Mouse (Mus musculus) mesoderm, embryonic 11.5 days (tissue): ENCODE measurements around the gene Ccdc82.

ENCODE experiments used
- DNase-seq: peaks from one replicate; pipeline ENCODE4 v3.0.0-alpha.2; 2012; ENCODE audit warnings: low read depth, low spot score

The Ccdc82 gene

DNA sequence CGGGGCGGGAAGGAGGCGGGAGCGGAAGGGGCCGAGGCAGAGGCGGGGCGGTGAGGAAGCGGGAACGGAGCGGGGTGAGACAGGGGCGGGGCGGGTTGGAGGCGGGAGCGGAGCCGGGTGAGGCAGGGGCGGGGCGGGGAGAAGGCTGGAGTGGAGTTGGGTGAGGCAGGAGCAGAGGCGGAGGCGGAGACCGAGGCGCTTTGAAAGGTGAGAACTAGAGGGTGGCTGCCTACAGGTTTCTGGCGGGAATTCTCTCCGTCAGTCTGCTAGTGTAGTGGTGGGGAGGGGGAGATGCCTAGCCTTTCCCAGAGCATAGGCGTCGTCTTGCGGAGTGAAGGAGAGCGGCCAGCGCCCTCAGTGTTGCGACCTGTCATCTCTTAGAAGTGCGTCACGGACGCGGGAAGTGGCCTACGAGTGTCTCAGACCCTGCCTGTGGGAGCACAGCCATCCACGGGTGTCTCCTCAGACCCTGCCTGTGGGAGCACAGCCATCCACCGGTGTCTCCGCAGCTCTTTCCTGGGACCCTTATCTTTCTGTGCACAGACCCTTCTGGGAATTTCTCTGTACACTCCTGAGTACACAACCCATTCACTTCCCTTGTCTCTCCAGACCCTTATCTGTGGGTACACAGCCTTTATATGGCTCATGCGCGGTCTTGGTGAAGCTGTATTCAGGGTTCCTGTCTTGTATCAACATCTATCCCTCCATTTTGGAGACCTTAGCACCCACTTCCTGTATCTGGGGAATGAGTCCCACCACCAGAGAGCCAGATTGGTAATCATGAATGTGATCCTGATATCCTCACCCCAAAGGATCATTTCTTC is at the start of gene Ccdc82:
TSS of gene Ccdc82 (plus strand) at position 141 of the 824 bp plus-strand sequence.
- DNase-seq: peak; percentile 92

DNA sequence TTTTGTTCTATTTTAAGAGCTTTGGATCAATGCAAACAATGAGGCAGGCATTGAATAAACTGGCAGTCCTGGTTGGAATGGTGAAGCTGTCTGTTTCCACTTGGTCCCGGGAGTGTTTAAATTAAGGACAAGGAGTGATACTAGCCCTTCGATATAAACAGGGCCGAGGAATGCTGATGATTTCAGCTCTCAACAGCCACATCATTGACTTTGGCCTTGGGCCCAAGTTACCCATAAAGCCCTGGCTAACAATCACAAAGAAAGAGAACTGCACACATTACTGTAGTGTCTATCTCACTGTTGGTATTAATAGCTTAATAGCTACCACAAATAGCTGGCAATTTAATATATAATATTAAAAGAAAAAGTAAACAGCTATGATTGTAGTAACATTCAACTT is 46.7 kb upstream of the Ccdc82 start:
- DNase-seq: no peak

DNA sequence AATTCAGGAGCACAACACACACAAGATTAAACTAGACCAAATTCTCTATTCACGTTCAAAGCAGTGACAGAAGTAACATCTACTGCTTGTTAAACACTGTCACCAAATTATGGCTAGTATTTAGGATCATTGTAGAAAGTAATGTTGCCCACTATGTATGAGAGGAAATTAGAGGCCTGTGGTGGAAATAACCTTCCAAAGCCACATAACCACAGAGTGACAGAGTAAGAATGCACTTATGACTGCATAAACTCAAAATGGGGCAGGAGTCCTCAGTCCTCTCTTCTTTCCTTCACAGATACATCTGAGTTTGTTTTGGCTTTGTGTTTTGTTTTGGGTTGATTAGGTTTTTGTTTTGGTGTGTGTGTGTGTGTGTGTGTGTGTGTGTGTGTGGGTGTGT is 43.6 kb upstream of the Ccdc82 start:
- DNase-seq: no peak

DNA sequence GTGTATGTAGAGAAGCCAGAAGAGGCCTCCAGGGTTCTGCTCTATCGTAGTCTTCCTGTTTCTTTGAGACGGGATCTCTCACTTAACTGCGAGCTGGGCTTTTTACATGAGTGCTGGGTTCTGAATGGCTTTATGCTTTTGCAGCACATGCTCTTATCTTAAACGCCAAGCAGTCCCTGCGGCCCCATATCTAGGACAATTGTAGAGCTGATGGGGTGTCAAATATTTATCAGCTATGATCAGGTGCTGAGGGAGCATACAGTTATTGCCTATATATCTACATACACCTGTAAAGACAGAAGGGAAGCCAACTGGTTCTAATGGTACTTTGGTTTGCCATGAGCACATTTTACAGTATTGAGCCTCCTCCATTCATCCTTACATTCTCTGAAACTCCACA is 43.1 kb upstream of the Ccdc82 start:
- DNase-seq: no peak

DNA sequence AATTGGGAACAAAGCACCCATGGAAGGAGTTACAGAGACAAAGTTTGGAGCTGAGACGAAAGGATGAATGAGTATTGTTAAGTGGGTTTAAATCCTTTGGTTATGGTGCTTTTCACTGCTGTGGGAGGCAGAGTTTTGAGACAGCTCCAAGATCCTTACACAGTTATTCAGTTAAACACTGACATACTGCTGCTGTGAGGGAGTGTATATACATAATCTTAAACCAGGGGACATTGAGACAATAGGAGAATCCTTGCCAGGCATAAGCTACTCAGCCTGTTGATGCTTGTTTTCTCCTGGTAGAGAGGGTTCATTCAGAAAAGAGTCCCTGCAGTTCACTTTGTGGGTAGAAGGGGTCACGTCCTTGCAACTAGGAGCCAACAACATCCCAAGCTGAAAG is 40.4 kb upstream of the Ccdc82 start:
- DNase-seq: no peak

DNA sequence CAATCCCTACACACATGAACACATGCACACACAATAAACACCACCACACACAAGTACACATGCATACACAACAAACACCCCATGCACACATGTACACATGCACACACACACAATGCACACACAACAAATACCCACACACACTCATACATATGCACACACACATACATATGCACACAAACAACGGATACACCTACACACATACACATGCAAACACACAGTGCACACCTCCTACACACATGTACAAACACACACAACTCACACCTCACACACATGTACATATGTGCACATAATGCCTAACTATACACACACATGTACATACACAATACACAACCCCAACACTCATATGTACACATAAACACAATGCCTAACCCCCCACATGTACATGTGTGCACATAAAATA is 20.9 kb upstream of the Ccdc82 start:
- DNase-seq: no peak

DNA sequence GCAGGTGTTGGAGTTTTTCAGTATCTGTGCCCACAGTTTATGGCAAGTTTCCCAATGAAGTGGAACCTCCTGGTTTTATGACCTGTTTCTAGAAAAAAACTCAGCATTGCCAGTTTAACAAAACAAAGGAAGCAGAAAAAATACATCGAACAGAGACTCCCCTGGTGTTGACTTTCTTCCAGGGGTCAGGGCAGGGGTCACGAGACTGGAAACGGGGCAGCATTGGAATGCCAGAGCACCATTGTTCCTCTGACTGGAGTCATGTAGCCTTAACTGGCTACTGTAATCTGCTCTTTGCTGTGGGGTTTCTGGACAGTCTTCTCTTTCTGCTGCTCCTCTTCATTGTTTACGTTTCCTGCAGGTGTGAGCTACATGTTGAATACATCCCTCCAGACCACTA is 16.2 kb upstream of the Ccdc82 start:
- peak; percentile 64 for DNase-seq

DNA sequence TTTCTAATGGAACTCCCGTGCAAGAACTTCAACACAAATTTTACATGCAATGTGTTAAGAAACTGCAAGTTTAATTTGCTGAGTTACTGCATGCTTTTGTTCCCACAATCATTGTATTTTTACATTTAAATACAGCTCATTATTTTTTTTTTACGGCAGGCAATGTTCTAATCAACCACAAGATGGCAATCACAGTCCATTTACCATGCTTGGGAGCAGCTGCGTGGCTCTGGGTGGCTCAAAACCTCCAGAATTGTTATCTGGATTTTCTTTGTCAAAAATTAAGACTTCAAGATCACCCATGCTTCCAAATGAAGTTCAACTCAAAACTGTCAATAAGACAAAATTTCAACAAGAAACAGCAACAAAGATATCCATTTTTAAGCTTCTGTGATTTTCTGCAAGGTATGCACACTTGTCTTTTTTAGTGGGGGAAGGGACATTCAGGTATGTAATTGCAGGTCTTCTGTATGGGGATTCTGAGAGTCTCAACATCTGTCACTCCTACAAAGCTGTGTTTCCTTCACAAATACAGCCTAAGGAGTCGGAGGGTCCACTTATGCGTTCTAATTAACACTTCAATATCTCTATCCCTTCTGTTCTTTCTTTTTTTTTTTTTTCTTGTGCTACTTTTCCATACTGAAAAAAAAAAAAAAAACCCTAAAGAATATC is 15.1 kb upstream of the Ccdc82 start:
- peak; percentile 68 for DNase-seq

DNA sequence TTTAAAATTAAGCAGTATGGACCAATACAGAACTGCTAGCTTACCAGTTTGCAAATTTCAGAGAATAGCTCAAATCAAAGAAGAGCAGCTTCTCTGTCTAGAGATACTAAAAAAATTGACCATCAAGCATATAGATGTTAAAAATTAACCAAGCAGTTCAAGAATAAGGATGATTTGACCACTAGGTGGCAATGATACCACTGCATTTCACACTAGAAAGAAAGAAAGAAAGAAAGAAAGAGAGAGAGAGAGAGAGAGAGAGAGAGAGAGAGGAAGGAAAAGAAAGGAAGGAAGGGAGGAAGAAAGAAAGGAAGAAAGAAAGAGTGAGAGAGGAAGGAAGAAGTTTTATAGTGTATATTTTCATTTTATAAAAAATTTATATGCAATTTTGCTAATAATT is 4.4 kb upstream of the Ccdc82 start:
- DNase-seq: peak; percentile 54

DNA sequence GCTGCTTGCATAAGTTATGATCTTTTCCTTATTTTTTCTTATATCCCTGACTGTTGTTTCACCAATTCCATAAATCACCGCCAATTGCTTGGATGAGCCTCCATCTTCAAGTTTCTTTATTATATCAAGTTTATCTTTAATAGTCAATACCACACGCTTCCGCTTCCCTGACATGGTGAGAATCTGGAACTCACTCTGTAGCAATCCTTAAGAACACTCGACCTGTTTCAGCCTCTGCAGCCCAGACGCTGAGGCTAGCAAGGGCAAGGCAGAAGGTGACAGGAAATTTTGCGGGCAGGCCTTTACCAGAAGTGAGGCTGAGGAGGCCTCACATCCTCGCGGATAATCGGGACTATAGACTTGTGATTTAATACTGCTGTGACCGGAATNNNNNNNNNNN is 1.3 kb upstream of the Ccdc82 start, which contains the start of gene Jrkl:
TSS of gene Jrkl (minus strand) at position 349 of the 400 bp plus-strand sequence.
- DNase-seq: peak; percentile 25

DNA sequence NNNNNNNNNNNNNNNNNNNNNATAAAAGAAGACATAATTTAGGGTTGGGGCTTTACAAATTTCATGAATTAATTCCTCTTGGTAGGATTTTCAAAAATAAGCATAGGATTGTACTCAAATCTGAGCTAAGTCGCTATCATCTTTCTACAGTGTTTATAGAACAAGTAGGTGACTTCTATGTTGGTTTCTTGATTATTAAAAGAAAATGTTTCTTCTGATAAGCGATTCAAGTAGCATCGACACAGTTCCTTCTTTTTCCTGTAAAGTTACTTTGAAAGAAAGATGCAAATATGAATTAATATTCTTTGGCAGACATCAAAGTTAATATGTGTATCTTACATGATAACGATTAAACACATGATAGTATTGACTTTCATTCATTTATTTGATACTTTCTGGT is 1.3 kb downstream of the Ccdc82 start:
- no peak for DNase-seq

DNA sequence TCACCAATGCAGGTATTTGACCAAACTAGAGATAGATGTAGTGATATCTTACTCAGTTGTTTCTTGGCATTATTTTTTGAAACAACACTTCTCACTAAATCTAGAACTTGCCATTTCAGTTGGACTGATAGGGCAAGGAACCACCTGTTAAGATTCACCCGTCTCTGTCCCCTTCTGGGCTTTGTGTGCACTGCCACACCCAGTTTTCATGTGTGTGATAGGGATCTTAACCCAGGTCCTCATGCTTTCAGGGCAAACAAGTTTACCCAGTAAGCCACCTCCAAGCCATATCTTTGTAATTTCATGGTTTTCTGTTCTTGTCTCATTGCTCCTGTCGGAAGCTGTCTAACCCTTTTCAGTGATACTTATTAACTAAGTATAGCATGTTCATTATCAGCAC is 4.5 kb downstream of the Ccdc82 start:
- DNase-seq: no peak

DNA sequence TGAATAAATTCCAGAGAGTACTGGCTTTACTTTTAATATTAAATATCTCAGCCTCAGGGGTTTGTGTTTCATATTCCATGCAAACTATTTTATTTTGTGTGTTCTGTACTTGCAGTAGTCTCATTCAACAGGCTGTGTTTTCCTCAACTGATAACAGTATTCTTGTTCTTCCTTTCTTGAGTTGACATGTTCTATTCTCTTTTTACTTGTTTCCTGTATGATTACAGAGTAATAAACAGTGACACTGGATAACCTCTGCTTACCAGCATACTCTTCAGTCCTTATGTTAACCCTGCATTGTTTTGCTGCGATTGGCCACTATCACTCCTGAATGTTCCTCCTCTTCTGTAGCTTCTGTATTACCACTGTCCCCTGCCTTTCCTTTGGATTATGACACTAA is 10.0 kb downstream of the Ccdc82 start:
- no peak for DNase-seq

DNA sequence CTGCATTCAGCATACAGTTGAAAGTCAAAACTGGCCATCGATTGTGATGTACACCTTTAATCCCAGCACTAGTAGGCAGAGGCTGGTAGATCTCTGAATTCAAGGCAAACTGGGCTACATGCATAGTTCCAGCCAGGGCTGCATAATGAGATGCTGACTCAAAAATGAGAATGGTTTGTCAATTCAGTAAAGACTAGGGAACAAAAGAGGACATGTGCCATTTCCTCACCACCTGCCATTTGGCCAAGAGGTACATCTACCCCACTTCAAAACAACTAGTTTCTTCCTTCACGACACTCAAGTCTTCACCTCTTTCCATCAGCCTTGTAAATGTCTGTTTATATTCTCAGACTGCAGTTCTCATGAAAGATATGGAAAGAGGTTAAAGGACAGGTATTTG is 11.4 kb downstream of the Ccdc82 start:
- no peak for DNase-seq

DNA sequence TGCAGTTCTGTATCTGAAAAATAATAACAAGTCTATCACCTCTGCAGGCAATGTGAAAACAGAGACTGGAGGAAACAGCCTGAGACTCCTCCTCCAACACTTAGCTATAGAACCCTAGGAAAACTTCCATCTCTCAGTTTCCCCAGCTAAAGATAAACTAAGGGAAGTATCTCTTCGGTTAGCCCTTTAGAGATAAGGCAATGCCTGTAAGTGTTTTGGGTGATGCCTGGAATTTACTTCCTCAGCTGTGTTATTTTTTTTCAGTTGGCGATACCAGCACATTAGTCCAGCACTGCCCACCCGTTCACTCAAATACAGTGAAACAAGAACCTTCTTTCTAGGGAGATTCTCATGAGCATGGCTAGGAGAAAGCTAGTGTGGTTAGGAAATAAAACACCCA is 14.2 kb downstream of the Ccdc82 start:
- DNase-seq: no peak

DNA sequence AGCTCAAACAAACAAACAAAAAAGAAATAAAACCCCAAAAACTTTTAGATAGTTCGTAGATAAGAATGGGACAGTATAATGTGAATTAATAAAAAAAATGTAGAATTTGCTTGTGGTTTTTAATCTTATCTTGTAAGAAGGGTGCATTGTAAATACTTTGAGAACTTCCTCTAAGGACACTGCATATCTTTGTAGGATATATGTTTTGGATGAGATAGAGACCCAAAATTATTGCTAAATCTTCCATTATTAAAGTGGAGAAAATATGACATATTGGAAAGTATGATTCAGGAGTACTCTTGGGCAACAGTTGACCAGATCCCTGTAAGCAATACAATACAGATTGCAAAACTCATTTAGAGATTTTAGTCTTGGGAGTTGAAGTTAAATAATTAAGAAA is 26.5 kb downstream of the Ccdc82 start:
- no peak for DNase-seq

DNA sequence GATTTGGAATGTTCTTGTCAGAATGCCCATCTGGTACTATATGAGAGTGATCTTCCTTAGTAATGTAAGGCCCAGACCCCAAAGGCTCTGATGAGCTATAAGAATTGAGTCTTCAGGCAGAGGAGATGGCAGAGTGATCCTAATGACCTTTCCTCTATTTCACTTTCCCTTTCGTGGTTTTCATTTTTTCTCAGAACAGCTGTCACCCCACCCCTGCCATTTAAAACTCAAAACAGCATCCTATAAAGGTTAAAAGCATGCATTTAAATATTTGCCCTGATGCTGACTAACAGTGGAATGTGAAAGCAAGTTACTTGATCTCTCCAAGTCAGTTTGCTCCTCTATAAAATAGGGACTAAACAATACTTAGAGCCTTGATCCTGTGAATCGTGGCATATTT is 40.7 kb downstream of the Ccdc82 start:
- DNase-seq: no peak

DNA sequence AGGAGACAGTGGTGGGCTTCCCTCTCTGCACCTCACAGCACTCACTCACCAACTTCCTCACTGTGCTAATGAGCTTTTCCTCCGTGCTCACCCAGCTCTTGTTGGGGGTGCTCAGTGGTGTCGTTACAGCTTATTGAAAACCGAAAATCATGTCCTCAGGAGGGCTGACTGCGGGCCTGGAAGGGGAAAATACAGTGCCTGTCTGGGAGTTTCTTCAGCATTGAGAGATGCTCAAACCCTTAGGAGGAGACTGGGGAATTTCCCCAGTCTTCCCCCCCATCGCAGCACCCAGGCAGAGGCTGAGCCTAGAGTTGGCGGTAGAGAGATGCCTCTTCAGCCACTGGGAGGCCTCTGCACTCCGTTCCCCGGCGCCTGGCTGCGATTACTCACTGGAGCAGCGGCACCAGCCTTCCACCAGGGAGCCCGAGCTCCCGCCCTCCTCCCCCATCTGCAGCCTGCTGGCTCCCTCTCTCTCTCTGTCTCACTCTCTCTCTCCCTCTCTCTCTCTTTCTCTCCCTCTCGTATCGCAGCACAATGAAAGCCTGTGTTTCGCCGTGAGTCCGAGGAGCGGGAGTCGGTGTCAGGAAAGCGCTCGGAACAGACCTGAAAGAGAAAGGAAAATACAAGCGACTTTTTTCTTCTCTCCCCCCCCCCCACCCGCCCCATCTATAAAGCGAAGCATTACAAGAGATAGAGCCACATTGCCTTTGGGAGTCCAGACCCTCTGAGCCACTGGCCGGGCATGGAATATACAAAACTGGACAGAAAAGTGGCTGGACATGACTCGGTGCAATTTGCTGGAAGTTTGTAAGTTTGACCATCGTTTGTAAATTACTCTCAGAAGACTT is 49.7 kb downstream of the Ccdc82 start:
- DNase-seq: peak; percentile 93

DNA sequence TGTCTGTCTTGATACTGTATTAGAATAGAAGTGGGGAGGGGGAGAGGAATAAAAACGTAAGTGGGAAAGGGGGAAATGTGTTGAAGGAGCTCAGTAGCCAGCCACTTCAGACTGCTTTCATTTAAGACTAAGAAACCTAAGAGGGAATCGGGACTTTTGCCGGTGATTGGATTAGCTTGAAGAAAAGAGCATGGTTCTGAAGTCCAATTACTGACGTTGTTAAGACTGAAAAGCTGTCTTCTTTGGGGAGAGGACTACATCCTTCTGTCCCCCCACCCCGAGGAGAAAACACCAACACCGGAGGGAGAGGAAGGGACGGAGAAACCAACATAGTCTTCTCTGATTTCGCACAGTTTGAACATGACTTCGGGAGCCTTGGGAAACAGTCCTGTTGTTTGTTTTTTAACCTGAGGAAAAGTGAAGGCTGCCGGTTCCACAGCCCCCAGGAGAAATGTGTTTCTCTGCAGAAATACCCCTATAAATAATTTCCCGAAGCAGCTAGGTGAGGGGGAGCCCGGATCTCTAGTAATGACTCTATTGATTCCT is 50.4 kb downstream of the Ccdc82 start:
- no peak for DNase-seq

DNA sequence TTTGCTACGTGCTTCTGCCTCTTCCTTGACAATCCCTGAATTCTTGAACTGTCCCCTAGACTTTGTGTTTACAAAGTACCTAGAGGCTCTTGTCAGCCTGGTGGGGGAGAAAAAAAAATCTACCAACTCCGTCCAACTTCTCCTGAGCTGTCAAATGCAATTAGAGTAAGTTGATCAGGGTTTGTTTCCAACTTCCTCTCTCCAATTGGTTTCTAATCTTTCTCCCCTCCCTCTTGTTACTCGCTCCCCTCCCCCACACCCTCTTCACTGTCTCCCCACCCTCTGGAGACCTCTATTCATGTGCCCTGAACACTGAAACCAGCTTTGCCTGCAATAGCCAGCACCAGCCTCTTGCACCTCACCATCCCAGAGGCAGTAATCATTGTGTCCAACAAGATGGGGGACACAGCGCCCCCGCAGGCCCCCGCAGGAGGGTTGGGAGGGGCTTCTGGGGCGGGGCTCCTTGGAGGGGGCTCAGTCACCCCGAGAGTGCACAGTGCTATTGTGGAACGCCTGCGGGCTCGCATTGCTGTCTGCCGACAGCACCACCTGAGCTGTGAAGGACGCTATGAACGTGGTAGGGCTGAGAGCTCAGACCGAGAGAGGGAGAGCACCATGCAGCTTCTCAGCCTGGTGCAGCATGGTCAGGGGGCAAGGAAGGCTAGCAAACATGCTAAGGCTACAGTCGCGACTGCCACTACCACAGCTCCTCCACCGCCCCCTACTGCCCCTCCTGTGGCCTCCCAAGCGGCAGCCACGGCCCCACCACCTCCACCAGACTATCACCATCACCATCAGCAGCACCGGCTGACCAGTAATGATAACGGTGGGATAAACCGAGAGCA is 51.1 kb downstream of the Ccdc82 start, which contains the start of gene Maml2:
TSS of gene Maml2 (plus strand) at position 290 of the 845 bp plus-strand sequence.
- DNase-seq: peak; percentile 75

DNA sequence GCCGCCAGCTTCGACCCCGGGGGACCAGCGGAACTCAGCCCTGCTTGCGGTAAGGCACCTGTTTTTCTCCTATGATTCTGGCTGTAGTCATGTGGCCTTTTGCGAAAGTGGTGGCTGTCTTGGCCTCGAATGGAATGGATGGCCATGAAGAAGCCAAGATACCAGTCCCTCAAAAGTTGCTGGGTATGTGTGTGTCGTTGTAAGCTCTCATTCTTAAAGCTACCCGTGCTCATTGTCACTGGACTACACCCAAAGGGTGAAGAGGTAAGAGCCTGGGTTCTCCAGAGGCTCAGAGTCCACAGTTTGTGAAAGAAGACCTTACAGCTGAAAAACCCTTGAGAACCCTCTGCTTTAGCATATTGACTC is 51.7 kb downstream of the Ccdc82 start:
- DNase-seq: no peak
